Mouse (Mus musculus): Measurements from ENCODE around the gene Sh2d3c. TPM values are rescaled to one million over a fixed set of nuclear protein-coding genes. Genes with fewer than 3 reads are reported as not detected.

Gene Sh2d3c
- polyA plus RNA-seq, 1 experiment from 2014 or later, result 33.7 TPM

GRCm38 (mm10) chr2:32704021-32704421, 16.8 kb upstream of the Sh2d3c start, which contains the start of gene Fpgs:
Gene Fpgs, minus strand, starts transcription at chr2:32704145.
- ATAC-seq (replicated peaks; ENCODE audit: low FRiP score), result no peak
- H3K9me3 ChIP-seq (ENCODE audit: control insufficient read depth, low read length), result no peaks in the 10 kb centered on the region
- H3K4me2 ChIP-seq (ENCODE audit: low read depth, low read length, severe bottlenecking), result no peak within 1 kb of the TSS
- no peak within 1 kb of the TSS for H3K4me3 ChIP-seq (ENCODE audit: low read depth, low read length)
- H3K27ac ChIP-seq (ENCODE audit: low read depth, low read length), result no peak within 1 kb of the TSS
- H3K9ac ChIP-seq (ENCODE audit: low read length), result no peak within 1 kb of the TSS
- H3K36me3 ChIP-seq (ENCODE audit: control insufficient read depth, insufficient read depth, low read length), result peaks cover 24% of the 10 kb centered on the region; the same call in 1 of the 2 replicates
- H3K4me1 ChIP-seq (replicated peaks; ENCODE audit: control insufficient read depth, insufficient read depth, low read length), result no peaks in the 10 kb centered on the region
- 89% methylated on average over 2 of the region's 2 CpGs for WGBS
- no peak for DNase-seq (ENCODE audit: low spot score)
- no peaks in the 10 kb centered on the region for H3K27me3 ChIP-seq (ENCODE audit: control insufficient read depth, insufficient read depth, low read length)

DNA sequence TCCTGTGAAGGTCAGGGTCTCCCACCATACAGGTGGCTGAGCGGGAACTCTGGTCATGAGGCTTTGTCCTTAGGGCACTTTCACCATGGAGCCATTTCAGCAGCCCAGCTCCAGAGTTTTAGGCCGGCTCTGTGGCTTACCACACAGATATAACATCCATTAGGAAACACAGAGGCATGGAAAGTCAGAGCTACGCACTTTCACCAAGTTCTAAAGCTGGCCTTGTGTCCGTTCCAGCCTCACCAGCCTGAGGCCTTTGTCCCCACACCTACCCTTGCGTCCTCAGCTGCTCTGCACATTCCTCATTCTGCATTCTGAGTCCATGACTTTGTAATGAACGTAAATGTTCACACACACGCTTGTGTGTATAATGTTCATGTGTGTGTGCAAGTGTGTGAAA, 15.8 kb upstream of the Sh2d3c start:
- H3K36me3 ChIP-seq (ENCODE audit: control insufficient read depth, insufficient read depth, low read length), result peaks cover 32% of the 10 kb centered on the region; the same call in 1 of the 2 replicates
- no peak for ATAC-seq (replicated peaks; ENCODE audit: low FRiP score)

DNA sequence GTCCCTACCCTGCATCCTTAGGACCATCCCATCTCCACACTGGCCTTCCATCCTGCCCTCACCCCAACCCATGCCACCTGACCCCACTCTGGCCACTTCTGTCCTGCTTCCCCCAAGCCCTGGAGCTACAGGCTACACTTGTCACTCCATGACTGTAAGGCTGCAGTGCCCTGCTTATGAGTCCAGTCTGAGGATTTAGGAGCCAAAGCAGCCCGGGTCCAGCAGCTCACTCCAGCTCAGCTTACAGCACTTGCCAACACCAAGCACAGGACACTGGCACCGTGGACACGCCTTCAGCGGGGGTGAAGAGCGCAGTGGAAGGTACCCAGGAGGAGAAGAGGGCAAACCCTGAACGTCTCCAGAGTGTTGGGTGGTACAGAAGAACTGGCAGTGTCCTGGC, 13.9 kb upstream of the Sh2d3c start:
- Histone ChIP-seq H3K9me3 (ENCODE audit: control insufficient read depth, low read length) (no peaks in the 10 kb centered on the region), H3K36me3 (ENCODE audit: control insufficient read depth, insufficient read depth, low read length) (peaks cover 35% of the 10 kb centered on the region; the same call in 1 of the 2 replicates), H3K9ac (ENCODE audit: low read length) (no peak overlapping the region), H3K4me2 (ENCODE audit: low read depth, low read length, severe bottlenecking) (no peak overlapping the region), H3K4me1 (replicated peaks; ENCODE audit: control insufficient read depth, insufficient read depth, low read length) (peaks cover 4% of the 10 kb centered on the region), H3K27ac (ENCODE audit: low read depth, low read length) (no peak overlapping the region), H3K27me3 (ENCODE audit: control insufficient read depth, insufficient read depth, low read length) (no peaks in the 10 kb centered on the region), H3K4me3 (ENCODE audit: low read depth, low read length) (no peak overlapping the region)
- ATAC-seq (replicated peaks; ENCODE audit: low FRiP score) (no peak), DNase-seq (ENCODE audit: low spot score) (no peak)
- 93% methylated on average over 6 of the region's 6 CpGs for WGBS

More for the DNA sequence above, 15.8 kb upstream of the Sh2d3c start:
- no peaks in the 10 kb centered on the region for H3K4me1 ChIP-seq (replicated peaks; ENCODE audit: control insufficient read depth, insufficient read depth, low read length)
- WGBS, result 95% methylated on average over 7 of the region's 7 CpGs
- no peak overlapping the region for H3K4me2 ChIP-seq (ENCODE audit: low read depth, low read length, severe bottlenecking)
- H3K27me3 ChIP-seq (ENCODE audit: control insufficient read depth, insufficient read depth, low read length), result no peaks in the 10 kb centered on the region
- no peak overlapping the region for H3K9ac ChIP-seq (ENCODE audit: low read length)
- no peak for DNase-seq (ENCODE audit: low spot score)
- H3K27ac ChIP-seq (ENCODE audit: low read depth, low read length), result no peak overlapping the region
- no peaks in the 10 kb centered on the region for H3K9me3 ChIP-seq (ENCODE audit: control insufficient read depth, low read length)
- no peak overlapping the region for H3K4me3 ChIP-seq (ENCODE audit: low read depth, low read length)

DNA sequence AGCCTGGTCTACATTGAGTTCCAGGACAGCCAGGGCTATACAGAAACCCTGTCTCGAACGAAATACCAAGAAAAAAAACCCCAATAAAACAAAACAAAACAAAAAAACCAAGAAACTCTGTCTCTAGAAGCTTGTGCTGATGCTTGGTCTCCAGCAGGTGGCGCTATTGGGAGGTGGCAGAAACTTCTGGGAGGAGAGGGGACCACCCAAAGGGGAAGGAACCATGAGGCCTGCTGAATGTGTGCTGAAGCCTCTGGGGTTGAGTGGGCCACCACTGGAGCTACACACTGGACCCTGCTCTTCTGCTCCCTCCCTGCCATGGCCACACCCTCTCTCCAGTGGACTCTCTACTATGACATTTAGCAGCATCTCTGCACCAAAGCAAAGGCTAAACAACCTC, 12.2 kb upstream of the Sh2d3c start:
- Histone ChIP-seq H3K9ac (ENCODE audit: low read length) (no peak overlapping the region), H3K36me3 (ENCODE audit: control insufficient read depth, insufficient read depth, low read length) (peaks cover 28% of the 10 kb centered on the region; the same call in 1 of the 2 replicates), H3K4me2 (ENCODE audit: low read depth, low read length, severe bottlenecking) (no peak overlapping the region), H3K4me1 (replicated peaks; ENCODE audit: control insufficient read depth, insufficient read depth, low read length) (peaks cover 4% of the 10 kb centered on the region), H3K9me3 (ENCODE audit: control insufficient read depth, low read length) (no peaks in the 10 kb centered on the region), H3K27ac (ENCODE audit: low read depth, low read length) (no peak overlapping the region), H3K4me3 (ENCODE audit: low read depth, low read length) (no peak overlapping the region), H3K27me3 (ENCODE audit: control insufficient read depth, insufficient read depth, low read length) (no peaks in the 10 kb centered on the region)
- 49% methylated on average over 3 of the region's 3 CpGs for WGBS
- DNase-seq (ENCODE audit: low spot score) (peak; percentile 88), ATAC-seq (replicated peaks; ENCODE audit: low FRiP score) (no peak)

DNA sequence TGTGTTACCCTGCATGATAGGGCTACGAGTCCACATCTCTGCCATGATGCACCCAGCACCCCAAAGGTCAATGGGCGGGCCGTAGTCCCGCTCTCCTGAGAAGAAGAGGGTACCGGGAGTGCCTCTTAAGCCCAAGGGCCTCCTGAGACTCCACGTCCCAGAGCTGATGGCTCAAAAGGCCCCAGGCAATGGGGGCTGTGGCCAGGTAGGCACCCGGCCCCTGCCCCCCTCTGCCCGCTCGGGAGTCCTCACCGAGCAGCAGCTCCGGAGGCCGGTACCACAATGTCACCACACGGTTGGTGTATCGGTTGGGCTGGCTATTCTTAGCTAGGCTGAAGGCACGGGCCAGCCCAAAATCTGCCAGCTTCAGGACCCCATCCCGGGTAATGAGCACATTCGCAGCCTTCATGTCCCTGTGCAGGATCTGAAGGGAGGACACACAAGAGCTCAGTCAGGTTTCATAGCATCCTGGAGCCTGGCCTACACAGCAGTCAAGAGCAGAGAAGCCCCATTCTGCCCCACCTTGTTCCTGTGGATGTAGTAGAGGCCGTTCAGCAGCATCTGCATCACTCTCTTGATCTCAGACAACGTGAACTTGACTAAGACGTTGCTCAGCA, 11.2 kb upstream of the Sh2d3c start:
- Histone ChIP-seq H3K4me3 (ENCODE audit: low read depth, low read length) (no peak overlapping the region), H3K27me3 (ENCODE audit: control insufficient read depth, insufficient read depth, low read length) (no peaks in the 10 kb centered on the region), H3K27ac (ENCODE audit: low read depth, low read length) (no peak overlapping the region), H3K9ac (ENCODE audit: low read length) (no peak overlapping the region), H3K4me2 (ENCODE audit: low read depth, low read length, severe bottlenecking) (no peak overlapping the region), H3K4me1 (replicated peaks; ENCODE audit: control insufficient read depth, insufficient read depth, low read length) (peaks cover 4% of the 10 kb centered on the region), H3K36me3 (ENCODE audit: control insufficient read depth, insufficient read depth, low read length) (peaks cover 28% of the 10 kb centered on the region; the same call in 1 of the 2 replicates), H3K9me3 (ENCODE audit: control insufficient read depth, low read length) (no peaks in the 10 kb centered on the region)
- 94% methylated on average over 20 of the region's 20 CpGs for WGBS
- ATAC-seq (replicated peaks; ENCODE audit: low FRiP score), result no peak
- DNase-seq (ENCODE audit: low spot score), result no peak

DNA sequence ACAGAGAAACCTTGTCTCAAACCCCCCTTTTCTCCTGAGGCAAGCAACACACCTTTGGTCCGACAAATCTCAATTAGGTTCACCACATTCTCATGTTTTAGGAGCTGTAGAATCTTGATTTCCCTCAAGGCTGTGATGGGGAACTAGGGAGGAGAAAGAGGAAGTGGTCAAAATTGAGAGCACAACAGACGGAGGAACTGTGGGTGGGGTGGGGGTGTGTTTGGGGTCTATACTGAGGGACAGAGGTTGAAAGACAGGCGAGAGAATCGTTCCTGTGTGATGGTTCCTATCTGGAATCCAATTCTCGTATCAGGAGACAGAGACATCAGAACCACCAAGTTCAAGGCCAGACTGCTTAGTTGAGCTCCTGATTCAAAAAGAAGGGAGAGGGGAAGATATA, 10.4 kb upstream of the Sh2d3c start:
- no peak overlapping the region for H3K9ac ChIP-seq (ENCODE audit: low read length)
- ATAC-seq (replicated peaks; ENCODE audit: low FRiP score) (no peak), DNase-seq (ENCODE audit: low spot score) (no peak)
- H3K4me3 ChIP-seq (ENCODE audit: low read depth, low read length), result no peak overlapping the region
- H3K36me3 ChIP-seq (ENCODE audit: control insufficient read depth, insufficient read depth, low read length), result peaks cover 28% of the 10 kb centered on the region; the same call in 1 of the 2 replicates
- no peak overlapping the region for H3K27ac ChIP-seq (ENCODE audit: low read depth, low read length)
- H3K9me3 ChIP-seq (ENCODE audit: control insufficient read depth, low read length), result no peaks in the 10 kb centered on the region
- no peak overlapping the region for H3K4me2 ChIP-seq (ENCODE audit: low read depth, low read length, severe bottlenecking)
- WGBS, result 86% methylated on average over 5 of the region's 5 CpGs
- no peaks in the 10 kb centered on the region for H3K27me3 ChIP-seq (ENCODE audit: control insufficient read depth, insufficient read depth, low read length)
- peaks cover 4% of the 10 kb centered on the region for H3K4me1 ChIP-seq (replicated peaks; ENCODE audit: control insufficient read depth, insufficient read depth, low read length)

DNA sequence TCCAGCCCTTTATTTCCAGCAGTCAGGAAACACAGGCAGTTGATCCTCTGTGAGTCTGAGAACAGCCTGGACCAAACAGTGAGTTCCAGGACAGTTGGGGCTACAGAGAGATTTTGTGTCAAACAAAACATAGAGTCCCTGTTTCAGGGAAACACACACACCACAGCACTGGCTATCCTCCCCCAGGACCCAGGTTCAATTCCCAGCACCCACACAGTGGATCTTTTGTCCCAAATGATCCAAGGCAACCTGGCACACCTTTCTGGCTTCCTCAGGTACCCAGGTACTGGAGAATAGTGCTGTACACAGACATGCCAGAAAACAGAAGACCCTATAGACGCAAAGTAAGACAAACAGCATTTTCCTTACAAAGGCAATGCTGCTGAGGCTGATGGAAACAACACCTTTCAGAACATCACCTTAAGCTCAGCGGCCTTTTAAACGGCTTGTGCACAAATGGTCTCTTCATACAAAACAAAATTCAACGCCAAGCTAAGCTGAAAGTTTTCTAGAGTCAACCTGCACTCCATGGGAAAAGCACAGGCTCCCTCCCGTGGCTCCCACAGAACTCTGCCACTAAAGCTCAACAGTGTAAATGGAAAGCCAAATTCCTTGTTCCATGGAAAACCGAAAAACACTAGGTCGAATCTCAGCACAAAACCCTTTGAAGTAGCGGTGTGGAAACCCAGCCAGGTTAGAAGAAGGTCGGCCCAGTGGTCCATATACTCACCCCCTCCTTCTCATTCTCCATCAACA, 9.4 kb upstream of the Sh2d3c start:
- no peak overlapping the region for H3K27ac ChIP-seq (ENCODE audit: low read depth, low read length)
- H3K9me3 ChIP-seq (ENCODE audit: control insufficient read depth, low read length), result no peaks in the 10 kb centered on the region
- H3K4me2 ChIP-seq (ENCODE audit: low read depth, low read length, severe bottlenecking), result peak overlapping the region; percentile 67
- WGBS, result 33% methylated on average over 9 of the region's 9 CpGs
- H3K4me1 ChIP-seq (replicated peaks; ENCODE audit: control insufficient read depth, insufficient read depth, low read length), result peaks cover 4% of the 10 kb centered on the region
- no peak for DNase-seq (ENCODE audit: low spot score)
- peak overlapping the region; percentile 91 for H3K4me3 ChIP-seq (ENCODE audit: low read depth, low read length)
- no peaks in the 10 kb centered on the region for H3K27me3 ChIP-seq (ENCODE audit: control insufficient read depth, insufficient read depth, low read length)
- peak overlapping the region; percentile 71 for H3K9ac ChIP-seq (ENCODE audit: low read length)
- no peak for ATAC-seq (replicated peaks; ENCODE audit: low FRiP score)
- peaks cover 22% of the 10 kb centered on the region; the same call in 1 of the 2 replicates for H3K36me3 ChIP-seq (ENCODE audit: control insufficient read depth, insufficient read depth, low read length)

- H3K27ac ChIP-seq (ENCODE audit: low read depth, low read length), result peak overlapping the region; percentile 37; the same call in 1 of the 2 replicates
- H3K9me3 ChIP-seq (ENCODE audit: control insufficient read depth, low read length), result no peaks in the 10 kb centered on the region
- H3K9ac ChIP-seq (ENCODE audit: low read length), result peak overlapping the region; percentile 71
- peak overlapping the region; percentile 67 for H3K4me2 ChIP-seq (ENCODE audit: low read depth, low read length, severe bottlenecking)
- peak overlapping the region; percentile 91 for H3K4me3 ChIP-seq (ENCODE audit: low read depth, low read length)
- DNase-seq (ENCODE audit: low spot score), result peak; percentile 80
- peak; percentile 48 for ATAC-seq (replicated peaks; ENCODE audit: low FRiP score)
- H3K4me1 ChIP-seq (replicated peaks; ENCODE audit: control insufficient read depth, insufficient read depth, low read length), result peaks cover 4% of the 10 kb centered on the region
- H3K27me3 ChIP-seq (ENCODE audit: control insufficient read depth, insufficient read depth, low read length), result no peaks in the 10 kb centered on the region
- H3K36me3 ChIP-seq (ENCODE audit: control insufficient read depth, insufficient read depth, low read length), result peaks cover 19% of the 10 kb centered on the region; the same call in 1 of the 2 replicates
- under 1% methylated on average over 41 of the region's 41 CpGs for WGBS
These were observed 8.7 kb upstream of the Sh2d3c start for GRCm38 (mm10) chr2:32712108-32712551.
